Mouse (Mus musculus) adrenal gland, postnatal 10 days (tissue): ENCODE data around the gene Msl1. TPM values are rescaled to one million over a fixed set of nuclear protein-coding genes. Genes with fewer than 3 reads are reported as not detected.
A peak's percentile ranks its signal among the peaks of the same experiment; 100 is the strongest.
"Not testable (repeated sequence)": the region's sequence is repeated elsewhere in the genome, so short reads cannot be mapped to it uniquely, and the experiment has no call there.

Experiments
- DNase-seq: peaks from one replicate; pipeline ENCODE4 v3.0.0; 2021; ENCODE audit warnings: mixed read lengths
- total RNA-seq, 2 experiments: library from RNA; stranded (reverse); gene quantifications; 2 replicates each; pipeline ENCODE4 v1.2.3; 2021

Gene Msl1
- total RNA-seq, 2 experiments from 2014 or later = 79.4 to 88.6 TPM

DNA sequence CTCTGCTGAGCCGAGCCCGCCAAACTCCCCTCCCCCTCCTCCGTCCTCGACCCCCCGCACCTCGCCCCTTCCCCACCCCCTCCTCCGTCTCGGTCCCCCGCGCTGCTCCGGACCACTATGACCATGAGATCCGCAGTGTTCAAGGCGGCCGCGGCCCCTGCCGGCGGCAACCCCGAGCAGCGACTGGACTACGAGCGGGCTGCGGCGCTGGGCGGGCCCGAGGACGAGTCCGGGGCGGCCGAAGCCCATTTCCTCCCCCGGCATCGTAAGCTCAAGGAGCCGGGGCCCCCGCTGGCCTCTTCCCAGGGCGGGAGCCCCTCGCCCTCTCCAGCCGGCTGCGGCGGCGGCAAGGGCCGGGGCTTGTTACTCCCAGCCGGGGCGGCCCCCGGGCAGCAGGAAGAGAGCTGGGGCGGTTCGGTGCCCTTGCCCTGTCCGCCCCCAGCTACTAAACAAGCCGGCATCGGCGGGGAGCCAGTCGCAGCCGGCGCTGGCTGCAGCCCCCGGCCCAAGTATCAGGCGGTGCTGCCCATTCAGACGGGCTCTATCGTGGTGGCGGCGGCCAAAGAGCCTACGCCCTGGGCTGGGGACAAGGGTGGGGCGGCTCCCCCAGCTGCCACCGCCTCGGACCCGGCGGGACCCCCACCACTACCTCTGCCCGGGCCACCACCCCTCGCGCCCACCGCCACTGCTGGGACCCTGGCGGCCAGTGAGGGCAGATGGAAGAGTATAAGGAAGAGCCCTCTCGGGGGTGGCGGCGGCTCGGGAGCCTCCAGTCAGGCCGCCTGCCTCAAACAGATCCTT, 598 bp downstream of the Msl1 start:
- peak; percentile 72 for DNase-seq

DNA sequence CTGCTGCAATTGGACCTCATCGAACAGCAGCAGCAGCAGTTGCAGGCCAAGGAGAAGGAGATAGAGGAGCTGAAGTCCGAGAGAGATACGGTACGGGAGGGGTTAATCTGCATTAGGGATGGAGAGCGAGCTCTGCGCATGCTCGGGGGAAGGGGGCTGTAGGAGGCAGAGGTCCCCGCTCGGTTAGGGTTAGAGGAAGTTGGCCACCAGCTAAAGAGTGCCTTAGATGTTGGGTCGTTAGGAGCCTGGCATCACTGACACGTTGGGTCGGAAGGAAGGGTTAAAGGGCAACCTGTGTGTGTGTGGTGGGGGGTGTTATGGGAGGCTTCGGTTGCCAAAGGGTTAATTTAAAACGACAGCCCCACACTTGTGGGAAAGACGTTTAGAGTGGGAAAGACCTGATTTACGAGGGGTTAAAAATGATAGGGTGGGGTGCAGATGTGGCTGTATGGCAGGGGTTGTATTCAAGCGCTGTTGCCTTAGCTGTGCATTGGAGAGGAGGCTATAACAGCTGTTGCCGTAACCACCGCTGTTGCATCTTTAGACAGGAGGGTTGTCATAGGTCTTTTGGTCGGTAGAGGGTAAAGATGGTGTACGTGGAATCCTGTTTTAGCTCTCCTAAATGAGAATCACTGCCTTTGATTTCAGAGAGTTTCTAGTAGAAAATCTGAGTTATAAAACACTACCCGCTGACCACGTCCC, 1.4 kb downstream of the Msl1 start:
- peak; percentile 79 for DNase-seq

DNA sequence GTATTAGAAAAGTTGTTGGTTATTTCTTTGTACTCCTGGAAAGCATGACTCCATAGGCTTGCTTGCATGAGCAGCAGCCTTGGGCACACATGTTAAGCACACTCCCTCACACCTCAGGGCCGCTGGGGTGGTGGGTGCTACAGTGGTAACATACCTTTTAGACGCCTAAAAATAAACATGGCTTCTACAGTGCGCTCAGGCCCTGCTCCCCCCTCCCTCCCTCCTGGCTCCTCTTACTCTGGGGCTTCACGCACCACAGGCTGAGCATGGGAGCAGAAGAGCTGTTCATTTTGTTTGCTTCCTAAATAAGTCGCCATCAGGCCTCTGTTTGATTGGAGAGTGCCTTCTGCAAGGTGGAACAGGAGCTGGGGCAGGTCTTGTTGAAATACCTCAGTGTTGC, 2.0 kb downstream of the Msl1 start:
- DNase-seq = peak; percentile 32

DNA sequence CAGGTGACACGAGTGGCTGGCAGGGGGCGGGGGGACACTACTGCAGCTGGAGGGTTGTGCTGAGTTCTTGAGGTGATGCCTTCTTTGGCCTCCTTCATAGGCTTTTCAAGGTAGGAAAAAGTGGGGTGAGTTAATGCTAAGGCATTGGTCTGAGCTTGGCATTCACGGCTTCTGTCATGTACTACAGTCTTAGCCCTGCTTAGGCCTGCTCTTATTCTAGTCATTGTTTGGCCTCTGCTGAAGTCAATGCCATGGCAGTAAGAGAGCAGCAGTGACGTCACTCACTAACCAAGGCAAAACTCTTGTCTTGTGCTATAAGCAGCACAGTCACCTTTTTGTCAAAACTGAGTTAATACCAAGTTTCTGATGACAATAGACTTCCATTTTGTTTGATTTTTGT, 2.6 kb downstream of the Msl1 start:
- DNase-seq = peak; percentile 40

DNA sequence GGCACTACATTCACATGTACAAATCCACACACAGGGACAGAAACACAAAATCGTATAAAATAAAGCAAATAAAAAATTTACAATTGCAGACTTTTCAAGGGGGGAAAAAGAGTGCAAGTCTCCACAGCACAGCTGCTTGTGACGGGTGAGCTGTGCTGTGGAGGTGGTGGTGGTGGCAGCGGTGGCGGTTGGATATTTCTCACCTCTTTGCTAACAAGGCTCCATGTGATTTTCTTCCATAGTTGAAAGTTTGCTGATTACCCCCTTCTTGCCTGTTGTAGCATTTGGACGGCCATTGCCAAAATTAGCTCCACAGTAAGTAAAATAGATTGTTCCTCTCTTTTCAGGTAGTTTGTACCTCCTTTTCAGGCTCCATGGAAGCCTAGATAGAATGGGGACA, 9.3 kb downstream of the Msl1 start, which contains the start of gene Casc3:
TSS of gene Casc3 (plus strand) at position 301 of the 400 bp plus-strand sequence.
- no peak for DNase-seq

DNA sequence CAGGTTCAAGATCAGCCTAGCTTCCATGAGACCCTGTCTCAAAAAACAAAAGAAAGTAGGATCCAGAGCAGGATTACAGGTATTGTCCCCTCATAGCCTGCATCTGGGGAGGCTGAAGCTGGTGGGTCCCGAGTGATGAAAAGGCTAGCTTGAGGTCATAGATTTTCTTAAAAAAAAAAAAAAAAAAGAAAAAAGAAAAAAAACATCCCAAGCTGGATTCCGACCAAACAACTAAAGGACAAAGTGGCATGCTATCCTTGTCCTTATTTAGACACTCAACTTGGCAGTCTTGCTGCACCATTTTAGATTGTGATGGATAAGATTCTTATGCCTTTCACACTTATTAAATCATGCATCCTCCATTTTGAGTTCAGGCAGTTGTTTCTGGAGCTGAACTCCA, 13.1 kb downstream of the Msl1 start:
- no peak for DNase-seq

DNA sequence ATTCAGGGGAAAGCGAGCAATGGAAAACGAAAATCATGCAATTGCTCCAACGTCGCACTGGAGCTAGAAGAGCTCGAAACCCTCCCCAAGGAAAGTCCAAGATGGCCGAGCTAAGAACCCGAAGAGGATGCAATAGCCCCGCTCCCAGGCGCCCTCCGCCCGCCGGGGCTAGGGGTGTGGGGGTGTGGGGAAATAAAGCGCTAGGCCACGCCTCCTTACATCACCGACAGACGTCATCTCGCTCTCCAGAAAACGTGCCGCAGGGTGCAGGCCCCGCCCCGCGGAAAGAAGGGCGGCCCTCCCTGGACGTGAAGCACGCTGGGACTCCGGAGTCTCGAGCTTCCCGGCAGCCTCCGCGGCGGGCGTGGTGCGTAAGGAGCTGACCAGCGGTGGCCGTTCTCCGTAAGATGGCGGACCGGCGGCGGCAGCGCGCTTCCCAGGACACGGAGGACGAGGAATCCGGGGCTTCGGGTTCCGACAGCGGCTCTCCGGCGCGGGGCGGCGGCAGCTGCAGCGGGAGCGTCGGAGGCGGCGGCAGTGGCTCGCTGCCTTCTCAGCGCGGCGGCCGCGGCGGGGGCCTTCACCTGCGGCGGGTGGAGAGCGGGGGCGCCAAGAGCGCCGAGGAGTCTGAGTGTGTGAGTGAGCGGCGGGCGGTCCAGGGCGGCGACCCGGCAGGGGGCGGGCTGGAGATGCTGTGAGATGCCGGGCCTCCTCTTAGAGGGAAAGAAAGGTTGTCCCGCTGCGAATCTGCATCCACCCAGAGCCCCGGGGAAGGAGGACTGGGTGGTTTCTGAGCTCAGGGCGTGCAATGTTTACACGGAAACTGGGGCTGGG, 14.4 kb downstream of the Msl1 start:
- DNase-seq = peak; percentile 99

DNA sequence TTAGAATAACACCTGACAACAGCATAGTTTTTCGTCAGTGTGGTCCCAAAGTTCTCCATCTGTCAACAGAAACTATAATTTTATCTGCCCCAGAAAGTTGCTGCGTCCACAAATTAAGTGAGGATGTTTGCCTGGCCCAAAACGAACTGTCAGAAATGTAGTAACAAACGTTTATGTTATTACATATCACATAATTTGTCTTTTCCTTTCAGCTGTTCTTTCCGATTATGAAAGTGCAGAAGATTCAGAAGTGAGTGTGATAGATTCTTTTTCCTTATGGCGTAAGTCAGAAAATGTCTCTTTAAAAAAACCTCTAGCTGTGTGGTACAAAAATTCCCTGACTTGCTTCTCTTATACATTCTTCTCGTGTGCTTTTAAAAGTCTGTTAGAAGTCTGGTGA, 15.4 kb downstream of the Msl1 start:
- DNase-seq = no peak

DNA sequence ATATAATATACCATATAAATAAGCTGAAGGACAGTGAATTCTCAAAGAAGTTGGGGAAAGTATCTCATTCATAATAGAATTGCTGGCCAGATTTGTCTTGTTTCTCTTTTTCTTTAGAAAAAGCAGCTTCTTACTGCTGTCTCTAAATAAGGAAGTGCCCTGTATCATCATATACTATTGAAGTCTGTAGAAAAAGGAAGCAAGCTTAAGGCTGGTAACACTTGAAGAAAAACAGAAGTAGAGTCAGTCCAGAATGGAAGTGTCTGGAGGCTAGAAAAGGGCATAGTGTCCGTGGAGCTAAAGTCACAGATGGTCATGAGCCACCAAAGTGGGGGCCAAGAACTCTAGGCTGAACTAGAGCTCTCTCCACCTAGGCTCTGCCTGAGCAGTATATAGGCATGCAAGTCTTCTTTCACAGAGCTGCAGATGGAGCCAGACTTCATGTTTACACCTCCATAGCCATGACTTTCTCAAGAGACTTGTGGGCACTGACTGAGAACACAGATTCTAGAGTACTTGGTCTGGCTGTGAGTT, 21.5 kb downstream of the Msl1 start:
- no peak for DNase-seq

DNA sequence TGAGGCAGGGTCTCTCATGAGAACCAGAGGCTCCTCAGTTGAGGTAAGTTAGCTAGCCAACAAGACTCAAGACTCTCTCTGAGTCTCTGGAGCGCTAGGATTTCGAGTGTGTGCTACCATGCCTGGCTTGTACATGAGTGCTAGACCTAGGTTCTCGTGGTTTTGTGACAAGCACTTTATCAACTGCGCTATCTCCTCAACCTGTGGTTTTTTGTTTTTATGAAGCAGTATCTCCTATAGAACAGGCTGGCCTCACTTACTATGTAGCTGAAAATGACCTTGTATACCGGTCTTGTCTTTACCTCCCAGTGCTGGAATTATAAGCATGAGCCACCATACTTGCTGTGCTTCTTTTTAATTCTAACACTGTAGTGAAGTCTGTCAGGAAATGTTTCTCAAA, 25.7 kb downstream of the Msl1 start:
- DNase-seq = no peak

DNA sequence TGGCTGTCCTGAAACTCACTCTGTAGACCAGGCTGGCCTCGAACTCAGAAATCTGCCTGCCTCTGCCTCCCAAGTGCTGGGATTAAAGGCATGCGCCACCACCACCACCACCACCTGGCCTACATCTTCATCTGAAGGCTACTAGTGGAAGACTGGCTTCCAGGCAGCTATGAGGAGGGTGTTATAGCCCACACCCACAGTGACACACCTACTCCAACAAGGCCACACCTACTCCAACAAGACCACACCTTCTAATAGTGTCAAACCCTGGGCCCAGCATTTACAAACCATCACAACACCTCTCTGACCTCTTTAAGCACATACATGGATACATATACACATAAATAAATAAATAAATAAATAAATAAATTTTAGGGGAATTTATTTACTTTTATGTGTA, 30.8 kb downstream of the Msl1 start:
- not testable (repeated sequence) for DNase-seq

DNA sequence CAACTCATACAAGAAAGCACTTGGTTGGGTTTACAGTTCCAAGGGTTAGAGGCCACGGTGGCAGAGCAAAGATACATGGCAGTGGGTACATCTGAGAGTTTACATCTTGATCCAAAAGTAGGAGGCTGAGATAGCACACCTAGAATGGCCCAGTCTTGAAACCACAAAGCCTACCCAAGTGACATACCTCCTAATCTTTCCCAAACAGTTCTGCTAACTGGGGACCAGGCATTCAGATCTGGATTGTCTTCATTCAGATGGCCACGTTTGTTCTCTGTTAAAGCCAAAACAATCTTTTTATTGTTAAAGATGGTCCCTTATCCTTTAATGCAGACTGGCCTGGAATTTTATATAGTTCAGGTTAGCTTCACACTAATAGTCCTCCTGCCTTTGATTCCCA, 32.6 kb downstream of the Msl1 start:
- DNase-seq = no peak

DNA sequence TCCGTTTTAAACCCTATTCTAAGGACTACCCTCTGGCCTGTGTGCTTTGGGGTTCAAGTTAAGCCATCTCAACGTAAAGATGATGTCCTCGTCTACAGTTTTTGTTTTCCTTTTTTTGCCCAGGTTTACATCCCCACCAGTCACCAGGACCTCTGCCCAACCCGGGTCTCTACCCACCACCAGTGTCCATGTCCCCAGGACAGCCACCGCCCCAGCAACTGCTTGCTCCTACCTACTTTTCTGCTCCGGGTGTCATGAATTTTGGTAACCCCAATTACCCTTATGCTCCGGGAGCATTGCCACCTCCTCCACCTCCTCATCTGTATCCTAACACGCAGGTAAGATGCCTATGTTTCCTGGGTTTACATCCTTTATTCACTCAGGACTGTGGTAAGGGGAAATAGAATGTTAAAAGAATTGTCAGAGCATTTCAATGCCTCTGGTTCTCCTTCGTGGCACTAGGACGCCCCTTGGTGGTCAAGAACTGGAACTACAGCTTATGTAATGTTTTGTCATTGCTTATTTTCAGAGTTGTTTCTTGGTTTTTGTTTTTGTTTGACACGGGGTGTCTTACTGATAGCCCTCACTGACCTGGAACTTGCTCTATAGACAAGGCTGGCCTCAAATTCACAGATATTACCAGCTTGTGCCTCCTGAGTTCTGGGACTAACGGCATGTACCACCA, 33.9 kb downstream of the Msl1 start:
- DNase-seq = peak; percentile 49

DNA sequence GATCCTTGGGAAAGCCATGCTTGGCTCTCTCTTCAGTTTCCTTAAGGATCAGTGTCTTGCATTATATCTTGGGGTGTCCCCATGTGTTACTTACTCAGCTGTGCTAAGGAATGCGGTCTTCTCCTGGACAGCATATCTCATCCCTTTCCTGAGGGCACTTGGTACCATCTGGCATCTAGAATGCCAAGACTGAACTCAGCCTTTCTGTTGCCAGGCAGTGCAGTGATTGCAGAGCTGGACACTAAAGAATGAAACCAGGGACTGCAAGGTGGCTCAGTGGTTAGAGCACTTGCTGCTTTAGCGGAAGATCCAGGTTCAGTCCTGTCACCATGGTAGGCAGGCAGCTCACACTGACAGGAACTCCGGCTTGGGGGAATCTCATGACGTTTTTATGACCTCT, 34.6 kb downstream of the Msl1 start:
- DNase-seq = no peak

DNA sequence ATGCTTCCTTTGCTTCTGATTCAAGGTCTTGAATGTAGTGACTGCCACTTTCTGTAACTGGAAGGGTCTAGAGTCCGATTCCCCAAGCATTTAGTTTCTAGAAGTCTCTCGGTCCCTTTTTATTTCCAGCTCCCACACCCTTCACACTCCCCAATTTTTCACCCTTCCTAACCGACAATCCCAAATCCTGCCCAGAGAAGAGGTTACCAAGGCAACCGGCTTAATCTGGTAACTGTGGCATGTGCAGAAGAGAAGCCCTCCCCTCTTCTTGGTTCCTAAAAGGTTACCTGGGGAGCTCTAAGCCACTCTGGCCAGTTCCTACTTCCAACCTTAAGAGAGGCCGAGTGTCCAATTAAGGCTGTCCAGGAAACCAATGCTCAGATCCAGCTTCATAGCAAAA, 40.0 kb downstream of the Msl1 start:
- DNase-seq = no peak

DNA sequence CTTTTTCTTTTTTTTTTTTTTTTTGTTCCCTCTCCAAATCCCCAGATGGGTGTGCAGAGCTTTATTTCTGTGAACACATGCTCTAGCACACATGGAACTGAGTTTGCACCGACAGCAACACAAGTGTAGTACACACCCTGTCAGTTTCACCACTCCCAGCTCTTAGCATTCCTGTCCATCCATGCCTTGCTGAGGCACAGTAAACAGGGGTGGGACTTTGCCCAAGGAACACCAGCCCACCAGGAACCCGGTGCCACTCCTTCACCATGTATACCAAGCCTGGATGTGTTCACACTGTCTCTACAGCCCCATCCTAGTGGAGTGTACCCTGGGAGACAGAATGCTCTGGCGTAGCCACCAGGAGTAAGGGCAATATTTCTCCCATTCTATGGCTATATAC, 40.4 kb downstream of the Msl1 start:
- no peak for DNase-seq

DNA sequence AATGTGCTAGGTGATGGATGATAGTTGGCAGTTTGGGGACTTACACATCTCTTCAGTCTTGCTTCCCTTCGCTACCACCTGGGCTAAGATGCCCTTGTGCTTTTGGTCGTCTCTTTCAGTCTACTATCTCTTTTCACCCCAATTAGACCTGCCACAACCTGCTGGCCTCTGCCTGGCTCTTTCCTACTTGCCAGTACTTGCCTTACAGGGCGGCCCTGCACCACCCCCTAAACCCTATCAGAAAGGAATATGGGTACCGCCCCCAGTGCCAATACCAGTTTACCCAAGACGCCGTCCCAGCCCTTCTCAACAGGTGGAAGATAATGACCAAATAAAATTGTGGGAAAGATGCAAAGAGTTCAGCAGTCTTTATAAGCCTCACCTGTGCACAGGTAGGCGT, 40.8 kb downstream of the Msl1 start:
- no peak for DNase-seq

DNA sequence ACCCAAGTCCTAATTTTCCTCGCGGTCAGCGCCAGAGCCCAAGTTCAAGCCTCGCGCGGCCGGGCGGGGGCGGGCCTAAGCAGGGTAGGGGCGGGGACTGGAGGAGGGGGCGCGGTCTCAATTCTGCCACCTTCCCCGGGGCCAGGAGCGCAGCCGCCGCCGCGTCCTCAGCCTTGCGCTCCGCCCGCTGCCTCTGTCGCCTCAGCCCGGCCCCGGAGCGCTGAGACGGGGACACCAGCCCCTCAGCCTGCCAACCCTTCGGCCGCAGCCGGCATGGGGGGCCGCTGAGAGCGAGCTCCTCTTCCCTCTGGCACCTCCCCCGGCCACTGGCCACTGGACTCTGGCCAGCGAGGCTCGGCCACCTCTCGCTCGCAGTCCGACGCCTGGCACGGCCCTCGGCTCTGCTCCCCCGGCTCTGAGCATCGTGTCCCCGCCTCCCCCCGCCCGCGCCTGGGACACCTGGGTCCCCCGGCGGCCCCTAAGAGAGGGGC, 41.4 kb downstream of the Msl1 start, which contains the start of gene Rapgefl1:
TSS of gene Rapgefl1 (plus strand) at position 135 of the 491 bp plus-strand sequence.
- peak; percentile 93 for DNase-seq

DNA sequence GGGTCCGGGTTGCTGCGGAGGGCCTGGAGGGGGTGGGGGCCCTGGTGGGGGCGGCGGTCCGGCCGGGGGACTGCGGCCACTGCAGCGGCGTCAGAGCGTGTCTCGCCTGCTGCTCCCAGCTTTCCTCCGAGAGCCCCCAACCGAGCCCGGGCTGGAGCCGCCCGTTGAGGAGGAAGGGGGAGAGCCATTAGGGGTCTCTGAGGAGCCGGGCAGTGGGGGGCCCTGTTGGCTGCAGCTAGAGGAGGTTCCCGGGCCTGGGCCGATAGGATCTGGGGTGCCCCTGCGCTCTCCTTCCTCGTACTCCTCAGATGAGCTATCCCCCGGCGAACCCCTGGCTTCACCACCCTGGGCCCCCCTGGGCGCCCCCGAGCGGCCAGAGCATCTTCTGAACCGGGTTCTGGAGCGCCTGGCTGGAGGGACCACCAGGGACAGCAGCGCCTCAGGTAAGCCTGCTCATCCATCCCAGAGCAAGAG, 42.0 kb downstream of the Msl1 start:
- DNase-seq = peak; percentile 26

DNA sequence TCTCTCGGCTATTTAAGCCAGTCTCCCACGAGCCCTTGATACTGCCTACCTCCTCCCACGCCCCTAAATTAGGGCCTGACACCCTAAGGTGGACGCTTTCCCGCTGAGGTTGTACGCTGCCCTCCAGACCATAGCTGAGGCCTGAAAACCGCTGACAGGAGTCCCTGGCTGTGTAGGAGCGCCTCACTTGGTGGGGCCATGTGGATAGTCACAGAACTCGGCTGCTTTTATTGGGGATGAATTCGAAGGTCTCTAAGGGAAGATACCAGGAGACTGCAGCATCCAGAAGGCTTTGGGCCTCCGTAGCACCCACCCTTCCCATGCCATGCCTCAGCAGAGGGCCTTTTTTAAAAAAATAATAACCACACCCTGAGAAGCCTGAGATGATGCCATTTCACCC, 42.6 kb downstream of the Msl1 start:
- DNase-seq = no peak

DNA sequence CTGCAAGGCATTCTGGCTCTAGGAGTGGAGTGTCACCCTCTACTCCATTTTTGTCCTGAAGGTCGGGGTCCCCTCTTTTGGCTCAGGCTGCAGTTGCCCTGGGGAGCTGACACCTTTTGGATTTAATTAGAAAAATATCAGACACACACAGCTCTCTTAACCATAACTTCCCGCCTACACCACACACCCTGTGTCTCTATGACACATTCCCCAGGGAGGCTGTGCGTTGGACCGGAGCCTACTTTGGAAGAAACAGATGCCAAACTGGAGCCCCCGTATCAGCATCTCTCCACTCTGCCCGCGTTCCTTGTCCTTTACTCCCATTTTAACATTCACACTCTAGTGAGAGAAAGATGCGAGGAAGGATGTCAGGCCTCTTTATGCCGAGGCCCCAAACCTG, 43.2 kb downstream of the Msl1 start:
- no peak for DNase-seq

DNA sequence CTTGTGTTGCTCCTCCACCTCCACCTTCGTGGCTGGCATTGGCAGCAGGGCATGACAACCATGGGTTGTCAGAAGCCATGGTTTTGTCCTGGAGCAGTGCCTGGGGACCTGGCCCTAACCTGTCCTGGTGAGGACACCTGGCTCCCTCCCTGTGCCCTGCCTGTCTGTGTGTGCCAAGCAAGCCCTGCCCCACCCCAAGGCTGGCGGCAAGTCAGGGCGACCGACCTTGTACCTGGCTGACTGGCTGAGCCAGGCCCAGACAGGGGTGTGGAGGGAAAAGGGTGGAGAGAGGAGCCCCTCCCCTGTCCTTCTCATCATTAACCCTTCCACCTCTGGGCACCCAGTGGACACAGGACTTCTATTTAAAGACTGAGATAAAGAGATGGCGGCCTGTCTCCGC, 44.1 kb downstream of the Msl1 start:
- no peak for DNase-seq
